Mouse (Mus musculus) heart, adult 9 months (tissue): ENCODE results near the gene Sorbs1.
A peak's percentile ranks its signal among the peaks of the same experiment; 100 is the strongest.

Experiments used
- DNase-seq, 2 experiments: peaks; one replicate each; pipeline ENCODE4 v3.0.0; 2022; ENCODE audit warnings: low spot score in 2 of 2

Sorbs1 gene

GRCm38 (mm10) chr19:40478161-40478575 lies 35.4 kb downstream of the Sorbs1 start:
- peak; percentile 71 to 72 for DNase-seq

GRCm38 (mm10) chr19:40477445-40477941 lies 36.1 kb downstream of the Sorbs1 start:
- DNase-seq = peak; percentile 64 to 69

- DNase-seq = no peak
Measured at GRCm38 (mm10) chr19:40476491-40476890, 37.1 kb downstream of the Sorbs1 start.

GRCm38 (mm10) chr19:40471526-40472245 lies 41.9 kb downstream of the Sorbs1 start:
- peak; percentile 61 to 68 for DNase-seq

- no peak for DNase-seq
Measured at GRCm38 (mm10) chr19:40469792-40470191, 43.8 kb downstream of the Sorbs1 start.

- DNase-seq = no peak
Measured at GRCm38 (mm10) chr19:40468308-40468707, 45.3 kb downstream of the Sorbs1 start.

GRCm38 (mm10) chr19:40467810-40468209 lies 45.8 kb downstream of the Sorbs1 start:
- peak; percentile 49 to 53 for DNase-seq

- DNase-seq = no peak
Measured at GRCm38 (mm10) chr19:40465339-40465738, 48.2 kb downstream of the Sorbs1 start.

- no peak for DNase-seq
Measured at GRCm38 (mm10) chr19:40464408-40464807, 49.2 kb downstream of the Sorbs1 start.

- no peak for DNase-seq
Measured at GRCm38 (mm10) chr19:40462892-40463291, 50.7 kb downstream of the Sorbs1 start.

GRCm38 (mm10) chr19:40462481-40462880 lies 51.1 kb downstream of the Sorbs1 start:
- DNase-seq = no peak

- no peak for DNase-seq
Measured at GRCm38 (mm10) chr19:40461662-40462061, 51.9 kb downstream of the Sorbs1 start.

- DNase-seq = no peak
Measured at GRCm38 (mm10) chr19:40460854-40461490, 52.6 kb downstream of the Sorbs1 start.

- DNase-seq = no peak
Measured at GRCm38 (mm10) chr19:40459338-40459737, 54.2 kb downstream of the Sorbs1 start.

- no peak for DNase-seq
Measured at GRCm38 (mm10) chr19:40458806-40459205, 54.8 kb downstream of the Sorbs1 start.

- no peak for DNase-seq
Measured at GRCm38 (mm10) chr19:40455248-40455647, 58.3 kb downstream of the Sorbs1 start.

- DNase-seq = no peak
Measured at GRCm38 (mm10) chr19:40454096-40454495, 59.5 kb downstream of the Sorbs1 start.

- DNase-seq = no peak
Measured at GRCm38 (mm10) chr19:40452201-40452600, 61.4 kb downstream of the Sorbs1 start.

GRCm38 (mm10) chr19:40451307-40451706 lies 62.3 kb downstream of the Sorbs1 start:
- no peak for DNase-seq

- no peak for DNase-seq
Measured at GRCm38 (mm10) chr19:40446525-40446924, 67.1 kb downstream of the Sorbs1 start.

GRCm38 (mm10) chr19:40442377-40442776 lies 71.2 kb downstream of the Sorbs1 start:
- DNase-seq = no peak

GRCm38 (mm10) chr19:40440951-40441350 lies 72.6 kb downstream of the Sorbs1 start:
- DNase-seq = peak; percentile 33 to 43

GRCm38 (mm10) chr19:40438907-40439306 lies 74.7 kb downstream of the Sorbs1 start:
- no peak for DNase-seq
